Mouse (Mus musculus): ENCODE data around the gene Scaf4. TPM values are rescaled to one million over a fixed set of nuclear protein-coding genes. Genes with fewer than 3 reads are reported as not detected.

Gene Scaf4
- total RNA-seq, 2 experiments from 2014 or later = 38.2 to 42.2 TPM

Other genes with a start within 250 kb of the Scaf4 start
- 100 to 1,000 TPM; 113 to 114 TPM for gene Tiam1, start 140.7 kb downstream of the Scaf4 start, total RNA-seq (2021)
- 100 to 1,000 TPM; 426 to 447 TPM for gene Sod1, start 63.7 kb downstream of the Scaf4 start, total RNA-seq (2021)
- 10 to 100 TPM; 13.0 to 16.8 TPM for gene Hunk, start 101.5 kb upstream of the Scaf4 start, total RNA-seq (2021)